Mouse (Mus musculus) R1 (cell line): ENCODE data around the gene Rad18.
A peak's percentile ranks its signal among the peaks of the same experiment; 100 is the strongest.
"Not testable (repeated sequence)": the region's sequence is repeated elsewhere in the genome, so short reads cannot be mapped to it uniquely, and the experiment has no call there.

Experiments used
- DNase-seq: peaks from one replicate; pipeline ENCODE4 v3.0.0-alpha.2; 2018; ENCODE audit warnings: low read depth, low spot score

The Rad18 gene

GRCm38 (mm10) chr6:112696056-112696950, at the start of gene Rad18:
Rad18 (minus strand) TSS chr6:112696686.
- DNase-seq, result peak; percentile 92

- no peak for DNase-seq
Measured at GRCm38 (mm10) chr6:112742297-112742696, 45.8 kb upstream of the Rad18 start.

- no peak for DNase-seq
Measured at GRCm38 (mm10) chr6:112741766-112742165, 45.3 kb upstream of the Rad18 start.

- DNase-seq, result no peak
Measured at GRCm38 (mm10) chr6:112739635-112740034, 43.1 kb upstream of the Rad18 start.

DNA sequence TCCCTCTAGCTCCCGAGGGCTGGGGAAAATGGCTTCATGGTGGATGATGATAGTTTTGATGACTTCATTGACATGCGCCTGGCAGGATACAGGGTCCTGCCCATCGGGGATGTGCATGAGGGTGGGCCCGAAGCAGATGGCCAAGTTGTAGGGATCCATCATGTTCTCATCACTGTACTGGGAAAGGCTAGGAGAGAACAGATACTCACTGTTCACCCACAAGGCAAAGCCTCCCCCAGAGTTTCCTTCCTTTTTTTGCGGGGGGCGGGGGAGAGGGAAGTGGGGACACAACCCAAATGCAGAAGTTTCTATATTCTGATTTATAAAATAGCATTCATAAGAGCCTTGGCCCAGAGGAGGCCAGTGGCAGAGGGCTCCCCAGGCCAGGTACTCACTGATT, 42.4 kb upstream of the Rad18 start:
- no peak for DNase-seq

GRCm38 (mm10) chr6:112736471-112736870, 40.0 kb upstream of the Rad18 start:
- DNase-seq, result no peak

DNA sequence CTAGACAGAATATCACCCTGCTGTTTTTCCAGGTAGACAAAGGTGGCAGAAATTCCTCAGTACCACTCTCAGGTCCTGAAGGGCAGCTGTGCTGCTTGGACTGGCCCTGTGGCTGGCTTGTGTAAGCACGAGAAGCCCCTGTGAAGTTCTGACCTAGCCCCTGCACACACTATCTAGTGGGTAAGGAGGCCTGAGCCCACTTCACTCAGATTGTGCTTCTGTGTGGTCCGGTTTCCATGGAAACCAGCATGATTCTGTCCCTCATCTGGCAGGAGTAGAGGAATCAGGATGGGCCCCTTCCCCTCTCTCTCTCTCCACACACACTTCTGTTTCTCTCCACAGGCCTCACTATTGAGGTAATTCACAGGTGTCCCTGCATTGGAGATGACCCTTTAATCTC, 38.6 kb upstream of the Rad18 start:
- DNase-seq, result no peak

- no peak for DNase-seq
Measured at GRCm38 (mm10) chr6:112733942-112734341, 37.5 kb upstream of the Rad18 start.

GRCm38 (mm10) chr6:112732434-112732833, 35.9 kb upstream of the Rad18 start:
- DNase-seq, result peak; percentile 50

DNA sequence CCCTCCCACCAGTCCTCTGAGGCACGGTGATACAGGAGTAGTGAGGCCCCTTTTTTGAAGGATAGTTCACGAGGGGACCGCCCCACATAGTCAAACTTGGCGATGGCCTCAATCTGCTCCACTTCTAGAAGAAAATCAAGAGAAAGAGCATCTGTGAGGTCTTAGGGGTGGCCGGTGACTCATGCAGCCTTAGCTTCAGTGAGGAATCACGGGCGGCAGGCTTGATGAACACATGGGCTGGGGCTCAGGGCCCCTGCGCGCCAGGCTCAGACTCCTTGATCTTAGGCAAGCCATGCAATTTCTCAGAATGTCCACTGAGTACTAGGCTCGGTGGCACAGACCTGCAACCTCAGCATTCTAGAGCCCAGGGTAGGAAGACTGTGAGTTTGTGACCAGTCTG, 34.9 kb upstream of the Rad18 start:
- no peak for DNase-seq

DNA sequence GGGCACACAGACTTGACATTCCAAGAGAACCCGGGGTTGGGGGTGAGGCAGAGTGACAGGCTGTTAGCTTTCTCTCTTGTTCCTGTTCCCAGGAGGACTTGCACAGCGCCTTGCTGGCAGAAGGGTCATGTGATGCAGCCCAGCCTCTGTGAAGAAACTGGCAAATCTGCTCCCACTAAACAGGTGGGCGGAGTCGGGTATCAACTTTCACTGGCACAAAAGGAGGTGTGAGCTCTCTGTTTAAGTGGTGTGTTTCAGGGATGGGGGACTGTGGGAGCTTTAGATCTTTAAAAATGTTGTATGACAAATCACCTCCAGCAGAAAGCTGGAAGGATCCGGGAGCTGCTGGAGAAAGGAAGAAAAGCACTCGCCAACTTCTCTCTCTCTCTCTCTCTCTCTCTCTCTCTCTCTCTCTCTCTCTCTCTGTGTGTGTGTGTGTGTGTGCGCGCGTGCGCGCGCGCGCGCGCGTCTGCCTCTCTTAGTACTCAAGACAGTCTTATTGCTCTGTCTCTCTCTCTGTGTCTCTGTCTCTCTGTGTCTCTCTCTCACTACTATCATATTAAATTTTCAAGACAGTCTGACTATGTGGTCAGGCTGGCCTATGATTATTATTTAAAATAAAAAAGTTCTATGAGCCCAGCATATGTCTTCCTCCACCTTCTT, 32.4 kb upstream of the Rad18 start:
- peak; percentile 93 for DNase-seq

DNA sequence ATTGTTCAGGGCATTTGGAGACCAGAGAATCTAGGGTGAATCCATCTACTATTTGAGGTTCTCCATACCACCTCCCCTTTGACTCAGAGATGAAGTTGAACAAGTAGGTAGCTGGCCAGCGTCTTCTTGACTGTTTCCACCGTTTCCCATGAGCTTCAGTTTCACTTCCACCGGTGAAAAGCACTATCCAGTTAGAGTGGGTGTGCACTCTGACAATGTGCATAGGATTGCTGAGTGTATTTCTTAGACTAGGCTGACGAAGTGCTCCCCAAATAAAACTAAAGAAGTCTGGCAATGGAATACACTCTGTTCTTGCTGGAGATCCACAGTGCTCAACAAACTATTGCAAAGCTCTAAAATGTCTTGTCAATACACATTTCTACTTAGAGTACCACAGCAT, 29.0 kb upstream of the Rad18 start:
- DNase-seq, result no peak

- DNase-seq, result no peak
Measured at GRCm38 (mm10) chr6:112720409-112721080, 24.1 kb upstream of the Rad18 start.

- DNase-seq, result no peak
Measured at GRCm38 (mm10) chr6:112719983-112720382, 23.5 kb upstream of the Rad18 start.

- peak; percentile 39 for DNase-seq
Measured at GRCm38 (mm10) chr6:112717168-112717567, 20.7 kb upstream of the Rad18 start.

- no peak for DNase-seq
Measured at GRCm38 (mm10) chr6:112713951-112714350, 17.5 kb upstream of the Rad18 start.

GRCm38 (mm10) chr6:112702296-112702695, 5.8 kb upstream of the Rad18 start:
- not testable (repeated sequence) for DNase-seq

GRCm38 (mm10) chr6:112700392-112700791, 3.9 kb upstream of the Rad18 start:
- DNase-seq, result peak; percentile 25

DNA sequence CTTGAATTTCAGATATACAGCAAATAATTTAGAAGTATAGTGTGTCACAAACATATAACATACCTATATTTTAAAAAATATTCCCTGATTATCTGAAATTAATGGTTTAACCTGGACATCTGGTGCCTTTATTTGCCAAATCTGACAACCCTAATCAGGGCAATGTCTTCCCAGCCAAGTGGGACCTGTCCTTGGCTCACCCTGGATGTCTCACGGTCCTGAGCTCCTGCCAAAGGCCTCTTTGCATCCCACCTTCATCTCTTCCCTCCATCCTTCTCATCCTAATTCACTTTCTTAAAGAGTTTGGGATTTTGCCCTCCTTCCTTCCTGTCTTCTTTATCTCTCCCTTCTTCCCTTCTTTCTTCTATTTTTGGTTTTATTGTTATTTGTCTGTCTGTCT, 2.6 kb upstream of the Rad18 start:
- DNase-seq, result no peak

DNA sequence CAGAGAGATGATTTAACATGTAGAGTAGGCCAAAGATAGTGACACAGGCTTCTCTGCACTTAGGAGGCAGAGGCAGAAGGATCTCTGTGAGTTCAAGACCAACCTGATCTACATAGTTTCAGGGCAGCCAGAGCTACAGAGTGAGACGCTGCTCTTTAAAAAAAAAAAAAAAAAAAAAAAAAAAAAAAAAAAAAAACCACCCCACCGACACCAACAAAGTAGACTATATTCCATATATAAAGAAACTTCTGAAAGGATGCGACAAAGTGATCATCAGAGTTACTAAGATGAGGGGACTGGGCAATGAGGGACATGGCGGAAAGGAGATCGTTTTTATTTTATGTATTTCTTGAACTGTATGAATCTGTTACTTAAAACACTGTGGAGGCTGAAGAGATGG, 2.0 kb downstream of the Rad18 start:
- no peak for DNase-seq

- no peak for DNase-seq
Measured at GRCm38 (mm10) chr6:112691523-112691922, 5.0 kb downstream of the Rad18 start.

DNA sequence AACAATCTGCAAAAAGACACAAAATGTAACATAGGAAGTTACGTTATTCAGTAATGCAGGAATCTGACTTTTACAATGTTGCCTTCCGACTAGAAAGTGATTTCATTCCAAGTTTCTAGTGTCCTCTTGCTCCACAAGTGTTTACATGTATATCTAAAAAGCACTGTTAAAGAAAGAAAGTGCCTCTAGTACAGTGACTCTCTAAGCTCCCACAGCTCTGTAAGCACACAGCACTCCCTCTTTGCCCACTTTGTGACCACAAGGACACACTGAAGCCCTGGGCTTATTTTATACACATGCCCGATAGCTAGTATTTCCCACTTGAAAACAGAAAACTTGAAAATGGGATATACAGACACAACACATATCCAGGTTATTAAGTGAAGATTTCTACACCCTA, 8.5 kb downstream of the Rad18 start:
- no peak for DNase-seq
